Mouse (Mus musculus): ENCODE measurements at regions not wholly inside any gene's neighbourhood (a gene's known extent, or its start where the extent isn't known, plus 50 kb on each side); places are given as distances from the start of the nearest gene placed in this dataset.

DNA sequence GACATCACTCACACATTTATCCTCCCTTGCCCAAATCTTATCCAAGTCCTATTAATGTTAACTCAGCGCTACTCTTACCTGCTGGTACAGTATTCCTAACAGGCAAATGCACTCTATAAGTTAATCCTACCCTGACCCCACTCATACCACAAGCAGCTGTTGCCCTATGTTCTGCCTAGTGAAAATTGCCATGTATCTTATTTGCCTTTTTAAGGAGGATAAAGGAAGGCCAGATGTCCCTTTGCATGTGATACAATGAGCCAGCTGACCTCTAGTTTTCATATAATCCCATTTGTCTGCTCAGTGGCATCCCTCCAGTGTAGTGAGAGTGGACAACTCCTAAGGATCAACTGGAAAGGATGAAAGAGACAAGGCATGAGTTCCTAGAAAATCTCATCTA, 67.9 kb upstream of the Ctso start:
- WGBS, result 86% methylated on average over 1 of the region's 1 CpGs
- H3K36me3 ChIP-seq (ENCODE audit: control insufficient read depth, insufficient read depth, low read length), result no peaks in the 10 kb centered on the region
- no peaks in the 10 kb centered on the region for H3K4me1 ChIP-seq (ENCODE audit: control insufficient read depth, insufficient read depth, low read length)
- DNase-seq (ENCODE audit: extremely low read depth, low read depth, low spot score), result no peak
- H3K4me3 ChIP-seq (ENCODE audit: insufficient read depth, low read depth, low read length), result no peak overlapping the region
- no peak overlapping the region for H3K27ac ChIP-seq (replicated peaks; ENCODE audit: insufficient read depth, low read depth, low read length)
- no peak overlapping the region for H3K9ac ChIP-seq (ENCODE audit: low read depth, low read length)
- TF ChIP-seq CTCF (IDR thresholded peaks at IDR 0.05; ENCODE audit: low read depth, low read length) (no peak), POLR2A (IDR thresholded peaks at IDR 0.05; ENCODE audit: extremely low read depth, insufficient read depth, low read length) (no peak)
- H3K79me2 ChIP-seq (ENCODE audit: control insufficient read depth, insufficient read depth, low read length), result no peaks in the 10 kb centered on the region
- H3K27me3 ChIP-seq (ENCODE audit: control insufficient read depth, insufficient read depth, low read length), result no peaks in the 10 kb centered on the region
